Mouse (Mus musculus): ENCODE measurements around the gene Sestd1. TPM values are rescaled to one million over a fixed set of nuclear protein-coding genes. Genes with fewer than 3 reads are reported as not detected.

Sestd1 gene
- polyA plus RNA-seq, 1 experiment from 2014 or later = 17.1 TPM

- WGBS = 82% methylated on average over 10 of the region's 10 CpGs
- ATAC-seq (ENCODE audit: insufficient read depth, low FRiP score, low read depth) = no peak
- Histone ChIP-seq H3K4me2 (no peak overlapping the region), H3K4me1 (no peaks in the 10 kb centered on the region), H3K9me3 (no peaks in the 10 kb centered on the region), H3K9ac (no peak overlapping the region), H3K27me3 (replicated peaks) (no peaks in the 10 kb centered on the region), H3K4me3 (replicated peaks) (no peak overlapping the region), H3K27ac (no peak overlapping the region), H3K36me3 (peaks cover under 1% of the 10 kb centered on the region; the same call in 1 of the 2 replicates)
Observed at GRCm38 (mm10) chr2:77247200-77247830, 33.1 kb downstream of the Sestd1 start.

GRCm38 (mm10) chr2:77245806-77246205, 34.6 kb downstream of the Sestd1 start:
- Histone ChIP-seq H3K27me3 (replicated peaks) (no peaks in the 10 kb centered on the region), H3K4me3 (replicated peaks) (no peak overlapping the region), H3K9ac (no peak overlapping the region), H3K36me3 (peaks cover 9% of the 10 kb centered on the region; the same call in 1 of the 2 replicates), H3K4me1 (no peaks in the 10 kb centered on the region), H3K27ac (no peak overlapping the region), H3K4me2 (no peak overlapping the region), H3K9me3 (no peaks in the 10 kb centered on the region)
- 52% methylated on average over 3 of the region's 3 CpGs for WGBS
- ATAC-seq (ENCODE audit: insufficient read depth, low FRiP score, low read depth) = peak; percentile 35; the same call in 1 of the 2 replicates

- no peak for ATAC-seq (ENCODE audit: insufficient read depth, low FRiP score, low read depth)
Observed at GRCm38 (mm10) chr2:77242248-77242647, 38.1 kb downstream of the Sestd1 start.

GRCm38 (mm10) chr2:77238607-77239006, 41.8 kb downstream of the Sestd1 start:
- no peak for ATAC-seq (ENCODE audit: insufficient read depth, low FRiP score, low read depth)

More at GRCm38 (mm10) chr2:77242248-77242647, 38.1 kb downstream of the Sestd1 start:
- 80% methylated on average over 6 of the region's 6 CpGs for WGBS
- peaks cover 9% of the 10 kb centered on the region; the same call in 1 of the 2 replicates for H3K36me3 ChIP-seq
- H3K9ac ChIP-seq = no peak overlapping the region
- no peaks in the 10 kb centered on the region for H3K4me1 ChIP-seq
- no peaks in the 10 kb centered on the region for H3K9me3 ChIP-seq
- no peak overlapping the region for H3K4me3 ChIP-seq (replicated peaks)
- H3K4me2 ChIP-seq = no peak overlapping the region
- H3K27ac ChIP-seq = no peak overlapping the region
- no peaks in the 10 kb centered on the region for H3K27me3 ChIP-seq (replicated peaks)

GRCm38 (mm10) chr2:77238046-77238445, 42.3 kb downstream of the Sestd1 start:
- ATAC-seq (ENCODE audit: insufficient read depth, low FRiP score, low read depth) = no peak

More at GRCm38 (mm10) chr2:77238607-77239006, 41.8 kb downstream of the Sestd1 start:
- Histone ChIP-seq H3K4me3 (replicated peaks) (no peak overlapping the region), H3K27ac (no peak overlapping the region), H3K9ac (no peak overlapping the region), H3K9me3 (no peaks in the 10 kb centered on the region), H3K27me3 (replicated peaks) (no peaks in the 10 kb centered on the region), H3K4me1 (no peaks in the 10 kb centered on the region), H3K4me2 (no peak overlapping the region), H3K36me3 (peaks cover 11% of the 10 kb centered on the region; the same call in 1 of the 2 replicates)
- WGBS = 89% methylated on average over 3 of the region's 3 CpGs

GRCm38 (mm10) chr2:77236860-77237259, 43.5 kb downstream of the Sestd1 start:
- 86% methylated on average over 4 of the region's 4 CpGs for WGBS
- no peak overlapping the region for H3K4me2 ChIP-seq
- H3K9ac ChIP-seq = no peak overlapping the region
- H3K27me3 ChIP-seq (replicated peaks) = no peaks in the 10 kb centered on the region
- no peak overlapping the region for H3K27ac ChIP-seq
- ATAC-seq (ENCODE audit: insufficient read depth, low FRiP score, low read depth) = no peak
- H3K4me1 ChIP-seq = no peaks in the 10 kb centered on the region
- no peaks in the 10 kb centered on the region for H3K9me3 ChIP-seq
- H3K36me3 ChIP-seq = peaks cover 12% of the 10 kb centered on the region; the same call in 1 of the 2 replicates
- no peak overlapping the region for H3K4me3 ChIP-seq (replicated peaks)

More at GRCm38 (mm10) chr2:77238046-77238445, 42.3 kb downstream of the Sestd1 start:
- Histone ChIP-seq H3K9me3 (no peaks in the 10 kb centered on the region), H3K4me1 (no peaks in the 10 kb centered on the region), H3K4me2 (no peak overlapping the region), H3K4me3 (replicated peaks) (no peak overlapping the region), H3K9ac (no peak overlapping the region), H3K27ac (no peak overlapping the region), H3K27me3 (replicated peaks) (no peaks in the 10 kb centered on the region), H3K36me3 (peaks cover 11% of the 10 kb centered on the region; the same call in 1 of the 2 replicates)
- 66% methylated on average over 3 of the region's 3 CpGs for WGBS

GRCm38 (mm10) chr2:77235896-77236295, 44.5 kb downstream of the Sestd1 start:
- no peak for ATAC-seq (ENCODE audit: insufficient read depth, low FRiP score, low read depth)
- peaks cover 6% of the 10 kb centered on the region; the same call in 1 of the 2 replicates for H3K36me3 ChIP-seq
- H3K4me3 ChIP-seq (replicated peaks) = no peak overlapping the region

GRCm38 (mm10) chr2:77232604-77233003, 47.8 kb downstream of the Sestd1 start:
- no peak for ATAC-seq (ENCODE audit: insufficient read depth, low FRiP score, low read depth)
- Histone ChIP-seq H3K9me3 (no peaks in the 10 kb centered on the region), H3K27ac (no peak overlapping the region), H3K27me3 (replicated peaks) (no peaks in the 10 kb centered on the region), H3K4me1 (no peaks in the 10 kb centered on the region), H3K36me3 (0 out of 2 replicates have a peak, but pooled peaks cover 6% of the 10 kb centered on the region), H3K4me3 (replicated peaks) (no peak overlapping the region), H3K9ac (no peak overlapping the region), H3K4me2 (no peak overlapping the region)
- 92% methylated on average over 2 of the region's 2 CpGs for WGBS

More at GRCm38 (mm10) chr2:77235896-77236295, 44.5 kb downstream of the Sestd1 start:
- 84% methylated on average over 4 of the region's 4 CpGs for WGBS
- no peak overlapping the region for H3K27ac ChIP-seq
- no peak overlapping the region for H3K9ac ChIP-seq
- no peak overlapping the region for H3K4me2 ChIP-seq
- H3K4me1 ChIP-seq = no peaks in the 10 kb centered on the region
- no peaks in the 10 kb centered on the region for H3K9me3 ChIP-seq
- no peaks in the 10 kb centered on the region for H3K27me3 ChIP-seq (replicated peaks)

- Histone ChIP-seq H3K9me3 (no peaks in the 10 kb centered on the region), H3K4me3 (replicated peaks) (no peak overlapping the region), H3K36me3 (no peaks in the 10 kb centered on the region), H3K4me1 (no peaks in the 10 kb centered on the region), H3K4me2 (no peak overlapping the region), H3K27ac (no peak overlapping the region), H3K9ac (no peak overlapping the region), H3K27me3 (replicated peaks) (no peaks in the 10 kb centered on the region)
- WGBS = 89% methylated on average over 2 of the region's 2 CpGs
- ATAC-seq (ENCODE audit: insufficient read depth, low FRiP score, low read depth) = no peak
Observed at GRCm38 (mm10) chr2:77220960-77221359, 59.4 kb downstream of the Sestd1 start.

- no peak overlapping the region for H3K9ac ChIP-seq
- H3K4me2 ChIP-seq = no peak overlapping the region
- no peak overlapping the region for H3K27ac ChIP-seq
- 81% methylated on average over 5 of the region's 5 CpGs for WGBS
- H3K4me1 ChIP-seq = no peaks in the 10 kb centered on the region
- no peaks in the 10 kb centered on the region for H3K9me3 ChIP-seq
- H3K27me3 ChIP-seq (replicated peaks) = no peaks in the 10 kb centered on the region
- ATAC-seq (ENCODE audit: insufficient read depth, low FRiP score, low read depth) = no peak
- 0 out of 2 replicates have a peak, but pooled peaks cover 4% of the 10 kb centered on the region for H3K36me3 ChIP-seq
- no peak overlapping the region for H3K4me3 ChIP-seq (replicated peaks)
Observed at GRCm38 (mm10) chr2:77212885-77213284, 67.5 kb downstream of the Sestd1 start.

- H3K27ac ChIP-seq = no peak overlapping the region
- no peaks in the 10 kb centered on the region for H3K27me3 ChIP-seq (replicated peaks)
- H3K9ac ChIP-seq = no peak overlapping the region
- no peak for ATAC-seq (ENCODE audit: insufficient read depth, low FRiP score, low read depth)
- no peaks in the 10 kb centered on the region for H3K9me3 ChIP-seq
- no peak overlapping the region for H3K4me3 ChIP-seq (replicated peaks)
- 88% methylated on average over 3 of the region's 3 CpGs for WGBS
- 0 out of 2 replicates have a peak, but pooled peaks cover 5% of the 10 kb centered on the region for H3K36me3 ChIP-seq
- no peak overlapping the region for H3K4me2 ChIP-seq
- no peaks in the 10 kb centered on the region for H3K4me1 ChIP-seq
Observed at GRCm38 (mm10) chr2:77206951-77207350, 73.4 kb downstream of the Sestd1 start.

- no peak overlapping the region for H3K9ac ChIP-seq
- WGBS = 44% methylated on average over 2 of the region's 2 CpGs
- no peak overlapping the region for H3K4me3 ChIP-seq (replicated peaks)
- H3K4me1 ChIP-seq = 0 out of 2 replicates have a peak, but pooled peaks cover 2% of the 10 kb centered on the region
- H3K4me2 ChIP-seq = no peak overlapping the region
- H3K27me3 ChIP-seq (replicated peaks) = no peaks in the 10 kb centered on the region
- no peaks in the 10 kb centered on the region for H3K9me3 ChIP-seq
- ATAC-seq (ENCODE audit: insufficient read depth, low FRiP score, low read depth) = no peak
- H3K36me3 ChIP-seq = 0 out of 2 replicates have a peak, but pooled peaks cover 3% of the 10 kb centered on the region
- no peak overlapping the region for H3K27ac ChIP-seq
Observed at GRCm38 (mm10) chr2:77203916-77204315, 76.5 kb downstream of the Sestd1 start.
